Mouse (Mus musculus) small intestine, adult 2 months (tissue): ENCODE results near the gene Krt23.

Source experiments
- CTCF ChIP-seq: fragments of 200-500 bp; IDR thresholded peaks from 2 replicates; pipeline ENCODE4 v1.5.1; 2012; ENCODE audit warnings: low read depth, mild to moderate bottlenecking, control low read depth, inconsistent platforms, low read length, moderate library complexity, mixed read lengths; ENCODE audit not compliant: insufficient replicate concordance, insufficient read length; ENCODE audit errors: extremely low read depth
- POLR2A ChIP-seq: fragments of 200-500 bp; IDR thresholded peaks from 2 replicates; pipeline ENCODE4 v1.6.1; 2012; ENCODE audit warnings: low read depth, mild to moderate bottlenecking, control low read depth, inconsistent platforms, low read length, moderate library complexity

DNA sequence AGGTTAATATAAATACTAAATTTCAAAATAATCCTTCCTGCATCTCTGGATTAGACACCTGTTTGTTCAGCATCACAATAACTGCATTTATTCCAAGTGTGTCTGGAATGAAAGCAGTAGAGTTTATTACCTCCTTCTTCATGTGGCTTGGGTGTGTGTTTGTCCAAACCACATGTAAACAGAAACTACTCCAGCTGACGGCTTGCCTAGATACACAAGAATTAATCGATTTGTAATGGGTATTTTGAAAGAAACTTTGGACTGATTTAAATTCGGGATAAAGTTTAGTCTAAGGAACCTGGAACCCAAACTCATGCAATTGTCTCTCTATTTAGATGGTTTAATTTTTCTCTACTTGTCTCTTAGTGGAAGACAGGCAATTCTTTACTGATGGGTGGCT lies 18.0 kb downstream of the Krt23 start:
- no peak for TF ChIP-seq CTCF
- TF ChIP-seq POLR2A = no peak
